Mouse (Mus musculus): ENCODE data around the gene Mvb12b. TPM values are rescaled to one million over a fixed set of nuclear protein-coding genes. Genes with fewer than 3 reads are reported as not detected.

The Mvb12b gene
- total and polyA plus RNA-seq, 3 experiments = 22.8 to 23.3 TPM; not detected in 1

- Histone ChIP-seq H3K9me3 (replicated peaks; ENCODE audit: insufficient read depth, low read length) (no peaks in the 10 kb centered on the region), H3K4me1 (ENCODE audit: control insufficient read depth in 1 of 2, insufficient read depth in 2 of 2, low read length in 2 of 2) (peaks cover 0 to 7% of the 10 kb centered on the region in 2 experiments; a peak in 3 of 4 replicates)
Measured at GRCm38 (mm10) chr2:33795716-33796472, 91.9 kb downstream of the Mvb12b start.

GRCm38 (mm10) chr2:33795001-33795580 is 92.7 kb downstream of the Mvb12b start:
- no peak overlapping the region for H3K27ac ChIP-seq (ENCODE audit: control insufficient read depth, low read depth, low read length)
- no peaks in the 10 kb centered on the region for H3K4me1 ChIP-seq (ENCODE audit: control insufficient read depth in 1 of 2, insufficient read depth in 2 of 2, low read length in 2 of 2)
- TF ChIP-seq SIN3A (IDR thresholded peaks at IDR 0.05; ENCODE audit: low read length) = no peak
- no peak for TF ChIP-seq MXI1 (IDR thresholded peaks at IDR 0.05; ENCODE audit: low read depth, low read length)
- TF ChIP-seq ZKSCAN1 (IDR thresholded peaks at IDR 0.05; ENCODE audit: low read depth, low read length) = no peak
- TF ChIP-seq CHD2 (IDR thresholded peaks at IDR 0.05; ENCODE audit: low read length) = no peak
- TF ChIP-seq CTCF (IDR thresholded peaks at IDR 0.05 in 2 of 3, conservative IDR thresholded peaks at IDR 0.05 in 1 of 3; ENCODE audit: control insufficient read depth in 1 of 3, insufficient read depth in 1 of 3, low read depth in 2 of 3, low read length in 3 of 3, poor library complexity in 1 of 3, severe bottlenecking in 1 of 3) = no peak
- TF ChIP-seq ZMIZ1 (IDR thresholded peaks at IDR 0.05; ENCODE audit: low read depth, low read length) = no peak
- no peak for TF ChIP-seq HCFC1 (IDR thresholded peaks at IDR 0.05; ENCODE audit: low read depth, low read length)
- TF ChIP-seq RCOR1 (IDR thresholded peaks at IDR 0.05; ENCODE audit: low read depth, low read length) = no peak
- no peak for TF ChIP-seq CHD1 (IDR thresholded peaks at IDR 0.05; ENCODE audit: low read depth, low read length)
- TF ChIP-seq MYC (IDR thresholded peaks at IDR 0.05; ENCODE audit: low read depth, low read length) = no peak
- no peak for TF ChIP-seq NELFE (IDR thresholded peaks at IDR 0.05; ENCODE audit: low read depth, low read length)
- no peak for TF ChIP-seq JUND (IDR thresholded peaks at IDR 0.05; ENCODE audit: low read depth, low read length)
- no peak for TF ChIP-seq SMC3 (IDR thresholded peaks at IDR 0.05; ENCODE audit: low read depth, low read length)
- no peak for TF ChIP-seq RAD21 (IDR thresholded peaks at IDR 0.05; ENCODE audit: low read depth, low read length)
- no peak for TF ChIP-seq UBTF (IDR thresholded peaks at IDR 0.05; ENCODE audit: borderline replicate concordance, insufficient read depth, low read depth, low read length)
- TF ChIP-seq KAT2A (conservative IDR thresholded peaks at IDR 0.05; ENCODE audit: low read depth, low read length) = no peak
- TF ChIP-seq ZNF384 (IDR thresholded peaks at IDR 0.05; ENCODE audit: low read depth, low read length) = no peak
- TF ChIP-seq ETS1 (IDR thresholded peaks at IDR 0.05; ENCODE audit: low read depth, low read length) = no peak
- TF ChIP-seq MEF2A (IDR thresholded peaks at IDR 0.05; ENCODE audit: extremely low read depth, insufficient replicate concordance, low read depth, low read length, poor library complexity, severe bottlenecking) = no peak
- no peaks in the 10 kb centered on the region for H3K27me3 ChIP-seq (ENCODE audit: control insufficient read depth in 1 of 2, insufficient read depth in 2 of 2, low read length in 2 of 2)
- DNase-seq (ENCODE audit: low read depth, low spot score) = no peak
- H3K36me3 ChIP-seq (ENCODE audit: control insufficient read depth in 1 of 2, insufficient read depth in 2 of 2, low read length in 2 of 2) = no peaks in the 10 kb centered on the region
- no peaks in the 10 kb centered on the region for H3K9me3 ChIP-seq (replicated peaks; ENCODE audit: insufficient read depth, low read length)
- no peak overlapping the region for H3K4me3 ChIP-seq (ENCODE audit: control insufficient read depth in 1 of 2, insufficient read depth in 1 of 2, low read depth in 2 of 2, low read length in 2 of 2)
- no peaks in the 10 kb centered on the region for H3K79me2 ChIP-seq (ENCODE audit: control insufficient read depth, insufficient read depth, low read length, poor library complexity)
- H3K9ac ChIP-seq (ENCODE audit: control insufficient read depth, low read depth, low read length, poor library complexity, severe bottlenecking) = no peak overlapping the region

More at GRCm38 (mm10) chr2:33795716-33796472, 91.9 kb downstream of the Mvb12b start:
- Histone ChIP-seq H3K9ac (ENCODE audit: control insufficient read depth, low read depth, low read length, poor library complexity, severe bottlenecking) (no peak overlapping the region), H3K27ac (ENCODE audit: control insufficient read depth, low read depth, low read length) (no peak overlapping the region), H3K27me3 (ENCODE audit: control insufficient read depth in 1 of 2, insufficient read depth in 2 of 2, low read length in 2 of 2) (no peaks in the 10 kb centered on the region), H3K4me3 (ENCODE audit: control insufficient read depth in 1 of 2, insufficient read depth in 1 of 2, low read depth in 2 of 2, low read length in 2 of 2) (no peak overlapping the region), H3K79me2 (ENCODE audit: control insufficient read depth, insufficient read depth, low read length, poor library complexity) (no peaks in the 10 kb centered on the region), H3K36me3 (ENCODE audit: control insufficient read depth in 1 of 2, insufficient read depth in 2 of 2, low read length in 2 of 2) (peaks cover 0 to 2% of the 10 kb centered on the region in 2 experiments; a peak in 1 of 4 replicates)
- no peak for DNase-seq (ENCODE audit: low read depth, low spot score)
- TF ChIP-seq UBTF (IDR thresholded peaks at IDR 0.05; ENCODE audit: borderline replicate concordance, insufficient read depth, low read depth, low read length) (no peak), HCFC1 (IDR thresholded peaks at IDR 0.05; ENCODE audit: low read depth, low read length) (no peak), ZC3H11A (IDR thresholded peaks at IDR 0.05; ENCODE audit: low read depth, low read length) (no peak), MYB (IDR thresholded peaks at IDR 0.05; ENCODE audit: low read depth, low read length) (no peak), POLR2A (IDR thresholded peaks at IDR 0.05; ENCODE audit: control insufficient read depth in 1 of 2, insufficient read depth in 1 of 2, low read depth in 1 of 2, low read length in 2 of 2, poor library complexity in 1 of 2) (no peak)

Measured in MEL (cell line).